Mouse (Mus musculus) G1E (cell line): ENCODE measurements at regions not wholly inside any gene's neighbourhood (a gene's known extent, or its start where the extent isn't known, plus 50 kb on each side); places are given as distances from the start of the nearest gene placed in this dataset.

Experiments used
- CTCF ChIP-seq: IDR thresholded peaks from 2 replicates; pipeline ENCODE4 v1.5.1; 2012; ENCODE audit warnings: low read depth, low read length, inconsistent platforms, mixed read lengths
- POLR2AphosphoS5 ChIP-seq: IDR thresholded peaks from 2 replicates; pipeline ENCODE4 v1.6.1; 2012; ENCODE audit warnings: low read depth, low read length, inconsistent platforms; ENCODE audit not compliant: insufficient replicate concordance
- TAL1 ChIP-seq: conservative IDR thresholded peaks from 2 replicates; pipeline ENCODE4 v1.6.1; 2012; ENCODE audit warnings: low read depth, low read length, inconsistent platforms, mixed read lengths

DNA sequence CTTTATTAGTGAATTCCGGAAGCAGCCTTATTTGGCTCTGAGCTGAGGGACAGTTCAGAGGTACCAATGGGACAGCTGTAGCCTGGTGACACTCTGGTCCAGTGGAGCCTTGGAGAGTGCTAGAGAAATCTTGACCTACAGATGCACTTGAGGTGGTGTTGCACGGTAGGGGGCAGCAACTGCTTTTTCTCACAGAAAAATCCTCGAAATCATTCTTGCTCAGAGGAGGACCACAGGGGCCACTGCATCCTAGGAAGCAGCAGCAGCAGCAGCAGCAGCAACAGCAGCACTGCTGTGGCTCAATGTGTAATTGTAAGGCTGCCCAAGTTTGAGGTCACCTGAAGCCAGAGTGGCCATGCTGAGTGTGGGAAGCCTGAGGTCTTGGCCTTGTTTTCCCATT, 299.7 kb upstream of the Ppp2r3a start:
- TF ChIP-seq CTCF = no peak
- no peak for TF ChIP-seq TAL1
- TF ChIP-seq POLR2AphosphoS5 = no peak
